Mouse (Mus musculus): ENCODE measurements around the gene Dclk2. TPM values are rescaled to one million over a fixed set of nuclear protein-coding genes. Genes with fewer than 3 reads are reported as not detected.
A peak's percentile ranks its signal among the peaks of the same experiment; 100 is the strongest.

Gene Dclk2
- total RNA-seq, 2 experiments from 2014 or later, result 0.21 to 0.66 TPM

GRCm38 (mm10) chr3:86761095-86762035 lies 159.3 kb downstream of the Dclk2 start:
- peak; percentile 62 for DNase-seq (ENCODE audit: low spot score)

- DNase-seq (ENCODE audit: low spot score), result no peak
Measured at GRCm38 (mm10) chr3:86760474-86760873, 160.2 kb downstream of the Dclk2 start.

GRCm38 (mm10) chr3:86759834-86760233 lies 160.8 kb downstream of the Dclk2 start:
- no peak for DNase-seq (ENCODE audit: low spot score)

- DNase-seq (ENCODE audit: low spot score), result no peak
Measured at GRCm38 (mm10) chr3:86759383-86759782, 161.3 kb downstream of the Dclk2 start.

- no peak for DNase-seq (ENCODE audit: low spot score)
Measured at GRCm38 (mm10) chr3:86758727-86759126, 161.9 kb downstream of the Dclk2 start.

- DNase-seq (ENCODE audit: low spot score), result no peak
Measured at GRCm38 (mm10) chr3:86756548-86756947, 164.1 kb downstream of the Dclk2 start.

GRCm38 (mm10) chr3:86754595-86755557 lies 165.8 kb downstream of the Dclk2 start:
- DNase-seq (ENCODE audit: low spot score), result no peak

- no peak for DNase-seq (ENCODE audit: low spot score)
Measured at GRCm38 (mm10) chr3:86754178-86754577, 166.5 kb downstream of the Dclk2 start.

GRCm38 (mm10) chr3:86750652-86751051 lies 170.0 kb downstream of the Dclk2 start:
- no peak for DNase-seq (ENCODE audit: low spot score)

GRCm38 (mm10) chr3:86745769-86746512 lies 174.7 kb downstream of the Dclk2 start:
- DNase-seq (ENCODE audit: low spot score), result no peak

GRCm38 (mm10) chr3:86745348-86745747 lies 175.3 kb downstream of the Dclk2 start:
- no peak for DNase-seq (ENCODE audit: low spot score)

GRCm38 (mm10) chr3:86739745-86740144 lies 180.9 kb downstream of the Dclk2 start:
- no peak for DNase-seq (ENCODE audit: low spot score)

- DNase-seq (ENCODE audit: low spot score), result no peak
Measured at GRCm38 (mm10) chr3:86738831-86739230, 181.8 kb downstream of the Dclk2 start.

Other genes with a start within 250 kb of the Dclk2 start
- 1 to 10 TPM; 1.9 to 3.6 TPM for gene Cd1d1, start 78.6 kb upstream of the Dclk2 start, total RNA-seq (2021)